Mouse (Mus musculus) left cerebral cortex, adult 9 months (tissue): Measurements from ENCODE around the gene Atp6v0e.

ENCODE experiments used
- DNase-seq, 2 experiments: peaks; one replicate each; pipeline ENCODE4 v3.0.0; 2022; ENCODE audit warnings: low spot score in 2 of 2

The Atp6v0e gene

DNA sequence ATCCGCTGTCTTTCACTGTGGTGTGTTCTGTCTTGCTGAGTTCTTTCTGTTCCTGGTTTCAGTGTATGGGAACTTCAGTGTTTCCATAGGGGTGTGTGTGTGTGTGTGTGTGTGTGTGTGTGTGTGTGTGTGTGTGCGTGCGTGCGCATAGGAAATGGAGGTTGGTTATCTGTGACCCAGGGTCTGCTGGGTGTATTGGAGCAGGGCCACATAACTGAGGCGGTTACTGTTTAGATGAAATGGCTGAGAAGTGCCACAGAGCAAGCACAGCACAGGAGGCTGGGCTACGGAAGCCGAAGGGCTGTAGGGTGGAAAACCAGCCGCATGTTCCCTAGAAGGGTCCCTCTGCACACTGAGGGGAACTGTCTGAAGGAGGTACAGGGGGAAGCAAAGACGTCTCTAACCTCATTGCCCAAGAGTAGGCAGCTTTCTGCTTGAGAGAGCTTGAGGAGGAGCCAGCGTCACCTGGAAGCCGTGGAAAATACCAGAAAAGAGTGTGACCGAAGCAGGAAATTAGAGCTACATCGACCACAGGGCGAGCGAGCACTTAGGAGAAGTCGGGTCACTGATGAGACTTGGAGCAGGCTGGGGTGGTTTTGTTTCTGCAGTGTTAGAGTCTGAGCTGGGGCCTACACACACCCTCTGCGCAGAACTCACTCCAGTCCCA lies 23.4 kb downstream of the Atp6v0e start:
- no peak for DNase-seq

DNA sequence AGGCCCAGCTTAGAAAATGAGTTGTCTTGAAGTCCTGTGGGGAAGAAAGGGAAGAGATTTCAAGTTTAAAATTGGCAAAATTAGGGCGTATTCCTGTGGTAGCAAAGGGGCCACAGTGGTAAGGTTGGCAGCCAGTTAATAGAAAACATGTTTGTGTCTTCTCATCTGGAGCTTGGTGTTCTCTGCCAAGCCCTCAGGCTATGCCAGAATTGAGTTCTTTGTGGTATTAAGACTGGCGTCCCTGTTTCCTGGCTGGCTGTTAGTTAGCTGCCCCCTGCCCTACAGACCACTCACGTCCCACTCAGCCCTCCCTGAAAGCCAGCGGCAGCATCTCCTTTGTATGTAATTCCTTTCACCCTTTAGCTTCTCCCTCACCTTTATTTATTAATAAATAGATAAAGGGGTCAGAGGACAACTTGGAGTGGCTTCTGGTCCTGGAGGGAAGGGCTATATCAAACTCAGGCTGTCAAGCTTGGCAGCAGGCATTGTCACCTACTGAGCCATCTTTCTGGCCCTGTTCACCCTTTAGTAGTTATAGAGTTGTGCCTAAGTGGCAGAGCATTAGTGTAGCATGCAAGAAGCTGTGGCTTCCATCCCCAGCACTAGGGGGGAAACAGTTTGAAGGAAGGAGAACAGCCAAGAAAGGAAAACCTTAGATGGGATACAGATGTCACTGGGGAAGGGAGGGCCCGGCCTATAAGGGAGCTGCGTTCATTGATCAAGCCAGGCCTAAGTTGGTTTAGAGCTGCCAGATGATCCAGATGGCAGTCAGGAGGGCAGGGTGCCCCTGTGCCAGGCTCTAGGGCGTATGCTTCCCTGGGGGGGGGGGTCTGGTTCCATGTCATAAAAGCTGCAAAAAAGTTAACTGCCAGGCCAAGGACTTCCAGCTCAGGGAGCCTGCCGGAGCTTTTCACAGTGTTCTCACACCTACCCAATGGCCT lies 26.0 kb downstream of the Atp6v0e start:
- DNase-seq, result no peak

DNA sequence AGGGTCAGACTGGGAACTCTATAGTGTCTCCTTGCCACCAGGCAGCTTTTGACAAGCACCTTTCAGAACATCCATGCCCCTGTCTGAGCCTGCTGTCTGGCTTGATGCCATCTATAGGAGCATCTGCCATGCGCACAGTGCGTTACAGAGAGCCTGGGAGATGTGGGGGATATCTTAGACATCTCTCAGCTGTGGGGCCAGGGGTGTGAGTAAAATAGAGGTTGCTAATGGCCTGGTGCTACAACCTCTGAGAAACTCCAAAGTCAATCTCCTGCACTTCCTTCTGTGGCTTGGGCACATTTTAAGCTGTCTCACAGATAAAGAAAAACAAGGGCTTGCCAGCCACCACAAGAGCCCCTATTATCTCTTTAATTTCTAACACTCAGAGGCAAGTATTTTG lies 26.8 kb downstream of the Atp6v0e start:
- no peak for DNase-seq

DNA sequence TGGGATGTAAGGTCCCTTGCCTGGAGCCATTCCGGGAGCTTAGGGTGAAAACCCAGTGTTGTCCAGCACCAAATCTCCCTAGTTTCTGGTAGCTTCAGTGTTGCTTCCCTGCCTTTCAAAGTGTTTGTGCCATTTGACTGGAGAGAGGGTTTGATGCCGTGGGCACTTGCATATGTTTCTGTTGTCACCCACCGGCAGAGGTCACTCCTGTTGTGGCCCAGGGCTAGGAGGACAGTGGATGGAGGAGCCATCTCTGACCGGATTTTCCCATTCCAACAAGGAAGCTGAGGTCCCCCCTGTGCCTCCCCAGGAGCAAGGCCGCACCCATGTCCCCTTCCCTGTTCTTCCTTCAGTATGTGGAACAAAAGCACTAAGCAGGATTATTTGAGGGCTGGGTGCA lies 27.2 kb downstream of the Atp6v0e start:
- DNase-seq, result no peak

DNA sequence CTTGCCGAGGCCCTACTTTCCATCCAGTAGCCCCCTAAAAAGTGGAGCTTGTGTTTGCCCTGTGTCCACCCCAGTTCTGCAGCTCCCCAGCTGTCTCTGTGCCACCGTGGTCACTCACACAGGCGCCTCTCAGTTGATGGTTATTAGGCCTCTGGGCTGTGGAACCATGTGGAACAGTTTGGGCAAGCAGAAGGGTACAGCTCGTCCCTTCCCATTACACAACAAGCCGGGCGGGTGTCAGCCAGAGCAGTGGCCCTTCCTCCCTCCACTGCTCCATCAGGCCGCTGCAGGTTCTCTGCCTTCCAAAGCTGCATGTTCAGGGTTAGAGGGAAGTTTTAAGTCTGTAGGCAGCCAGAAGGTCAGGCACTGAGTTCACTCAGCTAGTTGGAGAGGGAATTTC lies 28.1 kb downstream of the Atp6v0e start:
- no peak for DNase-seq

DNA sequence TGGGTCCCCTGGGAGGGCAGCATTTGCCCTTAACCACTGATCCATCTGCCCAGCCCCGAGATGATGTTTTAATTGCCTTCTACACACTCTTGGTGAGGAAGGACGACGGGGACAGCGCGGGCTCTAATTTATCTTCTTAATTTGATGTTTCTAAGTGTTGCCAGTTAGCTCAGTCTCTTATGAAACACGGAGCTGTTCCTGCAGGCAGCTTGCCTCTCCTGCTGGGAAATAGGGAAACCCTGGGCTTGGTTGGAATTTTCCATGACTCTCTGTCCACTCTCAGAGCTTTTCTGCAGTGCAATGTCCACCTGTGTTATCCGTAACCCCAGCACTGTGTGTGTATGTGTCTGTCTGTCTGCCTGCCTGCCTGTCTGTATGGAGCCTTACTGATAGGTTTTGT lies 30.4 kb downstream of the Atp6v0e start:
- DNase-seq, result peak in 1 of 2 experiments; percentile 58

DNA sequence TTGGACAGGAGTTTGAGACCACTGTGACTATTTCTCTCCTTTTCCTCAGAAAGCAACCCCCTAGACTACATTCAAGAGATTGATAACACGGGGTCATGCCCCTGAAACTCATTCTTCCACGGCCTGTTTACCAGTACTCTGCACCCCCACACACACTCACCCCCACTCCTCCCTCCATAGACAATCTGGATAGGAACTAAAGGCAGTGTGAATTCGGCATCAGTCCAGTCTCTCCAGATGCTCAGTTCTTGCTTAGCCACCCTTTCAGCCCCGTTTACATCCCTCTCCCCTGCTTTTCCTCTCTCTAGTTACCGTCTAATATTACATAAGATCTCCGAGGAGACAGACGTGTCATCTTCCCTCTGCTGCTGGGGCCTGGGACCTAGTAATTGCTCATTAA lies 31.1 kb downstream of the Atp6v0e start:
- DNase-seq, result peak in 1 of 2 experiments; percentile 48

DNA sequence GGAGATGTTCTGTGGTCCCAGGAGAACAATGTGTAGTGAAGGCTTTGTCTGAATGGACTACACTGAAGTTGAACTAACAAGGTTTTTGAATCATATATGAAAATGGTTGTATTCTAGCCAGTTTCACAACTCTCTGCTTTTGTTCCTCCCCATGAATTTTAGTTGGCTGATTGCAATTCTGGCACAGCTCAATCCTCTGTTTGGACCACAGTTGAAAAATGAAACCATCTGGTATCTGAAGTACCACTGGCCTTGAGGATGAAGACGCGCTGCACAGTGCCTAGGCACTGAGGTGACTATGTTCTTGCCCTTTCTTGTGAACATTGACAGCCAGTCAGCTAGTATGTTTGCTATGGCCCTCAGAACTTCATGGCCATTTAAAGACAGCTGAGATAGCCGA lies 32.2 kb downstream of the Atp6v0e start:
- DNase-seq, result no peak

DNA sequence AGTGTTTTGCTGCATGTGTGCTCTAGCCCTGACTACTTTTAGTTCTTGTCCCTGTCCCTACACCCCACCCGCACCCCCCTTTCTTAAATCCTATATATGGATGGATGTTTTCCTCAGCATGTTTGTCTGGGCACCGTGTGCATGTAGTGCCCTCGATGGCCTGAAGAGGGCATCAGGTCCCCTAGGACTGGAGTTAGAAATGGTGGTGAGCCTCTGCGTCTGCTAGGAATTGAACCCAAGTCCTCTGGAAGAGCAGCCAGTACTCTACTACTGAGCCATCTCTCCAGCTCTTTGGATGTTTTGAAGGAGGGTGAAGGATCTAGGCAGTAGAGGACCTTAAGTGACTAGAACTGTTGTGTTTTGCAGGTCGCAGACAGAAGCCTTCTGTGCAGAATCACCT lies 35.8 kb downstream of the Atp6v0e start:
- no peak for DNase-seq

DNA sequence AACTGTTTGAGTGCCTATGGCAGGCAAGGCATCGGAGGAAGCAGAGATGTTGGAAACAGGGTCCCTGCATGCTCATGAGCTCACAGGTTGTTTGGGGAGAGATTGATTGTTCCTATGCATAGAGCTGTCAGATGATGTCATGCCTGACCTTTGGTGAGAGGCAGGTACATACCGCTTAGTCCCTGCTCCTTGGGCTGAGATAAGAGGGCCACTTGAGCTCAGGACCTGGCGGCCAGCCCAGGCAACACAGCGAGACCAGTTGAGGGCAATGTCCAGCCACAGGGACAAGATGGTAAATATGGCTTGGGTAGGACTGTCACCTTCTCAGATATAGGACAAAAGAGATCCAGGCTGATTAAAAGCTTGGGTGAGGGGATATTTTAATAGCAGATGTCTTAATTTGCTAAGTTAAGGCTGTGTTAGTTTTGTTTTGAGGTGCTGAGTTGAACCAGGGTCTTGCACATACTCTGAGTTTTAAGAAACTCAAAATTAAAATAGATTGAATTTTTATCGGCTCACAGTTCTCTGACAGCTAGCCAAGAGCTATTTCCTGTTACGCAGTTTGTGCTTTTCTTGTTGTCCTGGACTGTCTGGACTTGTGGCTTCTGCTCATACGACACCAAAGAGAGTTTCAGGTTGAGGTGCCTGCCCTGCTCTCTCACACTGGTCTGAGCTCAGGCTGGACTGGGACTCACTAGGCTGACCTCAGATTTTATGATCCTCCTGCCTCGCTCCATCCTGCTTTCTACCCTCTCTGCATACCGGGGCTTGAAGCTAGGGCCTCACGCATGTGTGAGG lies 37.0 kb downstream of the Atp6v0e start:
- DNase-seq, result no peak

DNA sequence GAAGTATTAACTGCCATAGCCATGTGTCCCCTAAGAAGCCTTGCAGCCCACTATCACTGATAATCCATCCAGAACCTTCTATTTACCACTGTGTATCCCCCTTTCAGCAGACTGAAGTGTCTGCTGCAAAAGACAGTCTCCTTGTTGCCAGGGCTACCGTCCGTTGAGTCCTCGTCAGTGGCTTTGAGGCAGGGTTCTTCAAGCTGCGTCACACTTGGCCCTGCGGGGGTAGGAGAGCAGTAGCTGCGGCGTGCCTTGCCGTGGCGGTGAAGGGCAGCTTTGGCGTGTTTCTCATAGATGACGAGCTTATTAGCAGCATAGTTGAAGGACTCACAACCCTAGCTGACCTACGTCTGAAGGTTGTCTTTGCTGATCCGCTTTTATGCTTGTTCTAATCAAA lies 38.5 kb downstream of the Atp6v0e start:
- no peak for DNase-seq

DNA sequence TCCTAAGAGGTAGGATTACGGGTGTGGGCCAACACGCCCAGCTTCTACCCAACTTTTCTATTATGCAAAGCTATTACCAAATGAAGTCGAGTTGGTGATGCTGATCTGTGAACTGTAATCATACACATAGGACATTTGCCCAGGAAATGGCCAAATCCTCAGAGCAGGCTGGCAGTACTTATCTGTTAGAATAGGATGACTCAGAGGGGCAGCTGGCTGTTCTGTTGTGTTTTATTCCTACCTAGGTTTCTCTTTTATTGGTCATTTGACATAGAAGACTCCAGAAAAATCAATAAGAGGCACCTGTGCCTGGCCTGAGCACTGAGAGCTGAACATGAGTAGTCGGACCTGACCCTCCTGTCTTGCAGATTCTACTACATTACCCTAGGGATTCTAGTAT lies 39.6 kb downstream of the Atp6v0e start:
- no peak for DNase-seq

DNA sequence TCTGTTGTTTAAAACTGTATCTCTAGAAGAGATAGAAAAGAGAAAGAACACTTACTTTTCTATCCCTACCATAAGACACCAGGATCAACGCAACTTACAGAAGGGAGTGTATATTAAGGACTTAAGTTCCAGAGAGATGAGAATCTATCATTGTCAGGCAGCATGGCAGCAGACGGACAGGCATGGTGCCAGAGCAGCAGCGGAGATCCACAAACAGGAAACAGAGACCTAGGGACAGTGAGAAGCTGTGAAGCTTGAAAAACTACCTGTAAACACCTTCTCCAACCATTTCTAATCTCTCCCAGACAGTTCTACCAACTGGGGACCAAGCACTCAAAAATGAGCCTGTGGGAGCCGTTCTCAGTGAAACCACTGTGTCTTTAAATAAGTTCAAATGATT lies 40.6 kb downstream of the Atp6v0e start:
- no peak for DNase-seq

DNA sequence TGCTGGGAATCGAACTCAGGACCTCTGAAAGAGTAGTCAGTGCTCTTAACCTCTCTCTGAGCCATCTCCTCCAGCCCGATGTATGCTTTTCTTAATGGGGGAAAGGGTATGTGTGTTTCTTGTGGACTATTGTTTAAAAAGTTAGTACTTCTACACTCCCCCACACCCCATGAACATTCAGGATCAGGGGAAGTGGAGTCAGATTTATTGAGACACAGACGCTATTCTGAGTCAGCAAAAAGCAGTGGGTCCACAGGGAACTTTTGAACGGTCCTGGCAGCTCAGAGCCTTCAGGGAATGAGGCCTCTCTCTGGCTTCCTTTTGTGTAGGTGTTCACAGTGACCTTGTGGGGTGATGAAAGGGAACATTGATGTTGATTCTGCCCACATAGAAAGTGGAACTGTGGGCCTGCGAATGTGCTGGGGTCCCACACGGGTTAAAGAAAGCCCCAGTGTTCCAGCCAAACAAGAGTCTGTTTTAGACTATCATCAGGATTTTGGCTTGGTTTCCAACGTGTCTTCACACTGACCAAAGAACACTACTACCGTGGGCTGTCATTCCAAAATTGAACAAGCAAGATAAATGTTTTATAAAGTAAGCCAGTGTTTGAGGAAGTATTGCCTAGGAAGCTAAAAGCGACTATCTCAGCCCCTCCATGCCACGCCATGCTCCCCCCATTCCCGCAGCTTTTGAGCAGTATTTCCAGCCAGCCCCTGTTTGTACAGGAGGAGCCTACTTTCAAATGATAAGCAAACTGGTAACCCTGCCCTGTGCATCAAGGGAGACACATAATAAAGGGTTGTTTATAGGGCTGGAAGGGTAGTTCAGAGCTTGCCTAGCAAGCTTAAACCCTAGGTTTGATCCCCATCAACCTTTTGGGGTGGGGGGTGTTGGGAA lies 42.7 kb downstream of the Atp6v0e start:
- DNase-seq, result no peak

DNA sequence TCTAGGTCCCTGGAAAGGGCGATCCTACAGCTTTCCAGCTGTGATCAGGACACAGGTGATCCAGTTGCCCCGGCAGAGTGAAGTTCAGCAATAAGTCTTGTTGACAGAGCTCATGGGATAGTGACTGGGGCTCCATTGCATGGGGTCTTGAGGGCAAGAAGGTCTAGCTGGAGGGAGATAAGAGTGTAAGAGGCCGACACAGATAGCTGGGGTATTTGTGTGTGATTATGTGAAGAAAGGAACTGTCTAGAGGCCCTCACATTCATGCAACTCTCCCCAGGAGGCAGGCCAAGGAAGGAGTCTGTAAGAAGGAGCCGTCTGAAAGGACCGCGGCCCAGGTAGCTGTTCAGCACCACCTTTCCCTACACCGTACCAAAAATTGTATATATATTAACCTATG lies 44.0 kb downstream of the Atp6v0e start:
- DNase-seq, result no peak

DNA sequence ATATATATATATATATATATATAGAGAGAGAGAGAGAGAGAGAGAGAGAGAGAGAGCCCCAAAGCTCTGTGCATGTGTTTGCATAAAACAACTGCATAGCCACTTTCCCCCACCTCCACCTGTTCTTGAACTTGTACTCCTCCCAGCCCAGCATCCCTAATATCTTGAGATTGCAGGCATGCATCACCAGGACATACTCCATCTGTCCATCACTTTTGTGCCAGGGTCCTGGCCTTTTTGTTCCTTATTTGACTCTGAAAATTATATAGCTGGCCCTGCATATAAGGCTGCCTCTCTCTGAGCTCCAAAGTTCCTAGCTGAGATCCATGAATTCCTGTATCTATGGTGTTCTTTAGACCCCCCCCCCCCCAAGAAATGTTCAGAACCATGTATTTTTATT lies 45.5 kb downstream of the Atp6v0e start:
- no peak for DNase-seq

DNA sequence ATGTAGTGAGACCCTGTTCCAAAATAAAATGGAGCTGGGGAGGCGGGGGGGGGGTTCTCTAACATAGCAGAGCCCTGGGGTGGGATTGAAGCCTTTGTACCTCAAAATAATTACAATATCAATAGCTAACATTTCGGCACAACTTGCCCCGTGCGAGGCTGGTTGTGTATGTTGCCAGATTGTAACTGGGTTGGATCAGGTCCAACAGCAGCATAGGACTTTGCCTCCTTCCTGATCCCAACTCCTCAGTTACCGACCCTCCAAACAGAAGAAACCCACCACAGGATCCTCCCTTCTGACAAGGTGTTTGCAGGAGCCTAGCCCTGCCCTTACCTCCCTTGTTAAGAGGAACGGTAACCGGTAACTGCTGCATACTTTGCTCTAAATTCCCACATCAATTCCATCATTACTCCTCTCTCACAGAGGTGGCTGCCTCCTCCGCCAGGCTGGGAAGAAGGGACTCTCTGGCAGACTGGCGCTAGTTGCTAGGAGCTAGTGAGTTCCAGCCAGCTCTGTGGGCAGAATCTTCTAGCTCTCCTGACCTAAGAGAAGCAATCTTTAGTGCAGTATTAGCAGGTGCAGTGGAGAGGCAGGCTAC lies 46.1 kb downstream of the Atp6v0e start:
- DNase-seq, result peak in 1 of 2 experiments; percentile 56

DNA sequence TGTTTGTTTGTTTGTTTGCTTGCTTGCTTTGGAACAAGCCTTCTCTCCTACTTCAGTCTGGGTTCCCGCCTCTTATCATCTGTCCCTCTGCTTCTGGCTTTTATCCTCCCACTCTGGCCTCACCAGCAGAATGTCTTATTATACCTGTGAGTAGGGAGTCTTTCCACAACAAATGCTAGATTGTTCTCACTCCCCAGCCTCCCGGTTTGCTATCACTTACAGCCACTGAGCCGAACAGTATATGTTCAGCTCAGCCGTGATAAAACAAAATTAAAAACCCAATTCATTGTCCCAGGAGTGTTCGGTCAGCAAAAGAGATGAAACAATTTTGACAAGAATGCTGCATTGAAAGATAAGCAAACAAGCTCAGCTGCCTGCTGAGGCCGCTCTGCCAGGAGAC lies 47.0 kb downstream of the Atp6v0e start:
- DNase-seq, result no peak

DNA sequence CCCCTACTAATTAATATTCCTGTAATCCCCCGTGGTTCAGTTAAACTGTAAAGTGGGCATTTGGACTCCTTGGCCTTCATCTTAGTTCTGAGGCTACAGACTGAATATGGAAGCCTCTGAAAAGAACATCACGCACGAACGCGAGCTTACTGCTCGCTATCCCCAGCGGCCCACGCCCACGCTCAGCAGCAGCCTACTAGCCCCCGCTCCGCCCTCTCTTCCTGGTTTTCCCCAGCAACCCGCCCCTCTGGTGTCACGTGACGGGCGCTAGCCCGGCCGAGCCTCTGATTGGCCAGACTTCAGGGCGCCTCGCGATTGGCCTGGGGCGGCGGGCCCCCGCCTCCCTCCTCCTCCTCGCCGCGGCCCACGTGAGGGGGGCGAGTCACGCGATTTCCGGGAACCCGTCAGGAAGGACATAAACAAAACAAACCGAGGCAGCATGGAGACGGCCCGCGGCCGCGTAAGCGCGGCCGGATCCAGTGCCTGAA lies 52.3 kb downstream of the Atp6v0e start, which contains the start of gene Crebrf:
TSS of gene Crebrf (plus strand) at position 380 of the 488 bp plus-strand sequence.
- peak; percentile 97 to 99 for DNase-seq

DNA sequence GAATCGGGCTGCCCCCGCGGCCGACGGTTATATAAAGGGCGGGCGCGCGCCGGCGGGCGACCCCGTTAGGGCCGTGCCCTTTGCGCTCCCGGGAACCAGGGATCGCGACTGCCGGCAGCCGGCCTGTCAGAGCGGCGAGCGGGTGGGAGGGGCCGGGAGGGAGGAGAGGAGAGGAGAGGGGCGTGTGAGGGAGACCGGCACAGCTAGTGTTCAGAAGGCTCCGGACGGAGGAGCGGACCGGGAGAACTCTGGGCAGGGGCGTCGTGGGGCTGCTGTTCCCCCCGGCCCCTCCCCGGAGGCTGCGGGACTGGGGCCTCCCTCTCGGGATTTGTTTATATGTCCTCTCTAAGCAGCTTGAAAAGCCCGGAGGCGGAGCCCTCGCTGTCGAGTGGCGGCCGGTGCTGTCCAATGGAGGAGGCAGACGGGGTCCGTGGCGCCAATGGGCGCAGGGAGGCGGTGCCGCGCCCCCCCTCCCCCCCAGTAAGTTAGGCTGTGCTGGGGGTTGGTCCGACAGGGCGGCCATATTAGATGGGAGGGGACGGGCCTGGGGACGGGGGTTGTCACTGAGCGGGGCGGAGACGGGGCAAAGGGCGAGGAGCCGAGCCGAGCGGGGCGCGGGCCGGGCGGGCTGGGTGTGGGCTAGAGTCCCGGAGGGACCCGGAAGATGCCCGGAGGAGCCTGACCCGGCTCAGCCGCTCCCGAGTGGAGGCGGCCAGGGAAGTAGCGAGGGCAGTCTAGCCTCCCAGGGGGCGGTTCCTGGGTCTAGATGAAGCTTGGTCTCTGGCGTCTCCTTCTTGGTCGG lies 53.1 kb downstream of the Atp6v0e start:
- DNase-seq, result peak; percentile 88 to 97
